Mouse (Mus musculus): ENCODE results near the gene Nmnat1.

- TF ChIP-seq POLR2A (IDR thresholded peaks at IDR 0.05; ENCODE audit: low read depth, low read length) (no peak), CTCF (conservative IDR thresholded peaks at IDR 0.05; ENCODE audit: insufficient read depth, insufficient read length, low read depth, low read length) (no peak)
Measured at GRCm38 (mm10) chr4:149445868-149446267, 39.1 kb downstream of the Nmnat1 start.
